Mouse (Mus musculus) thymus, postnatal 0 days (tissue): ENCODE results near the gene Myom1. TPM values are rescaled to one million over a fixed set of nuclear protein-coding genes. Genes with fewer than 3 reads are reported as not detected.
A peak's percentile ranks its signal among the peaks of the same experiment; 100 is the strongest.

Experiments
- DNase-seq: peaks from one replicate; pipeline ENCODE4 v3.0.0-alpha.2; 2015; ENCODE audit warnings: low spot score
- polyA plus RNA-seq: library from polyadenylated mRNA; unstranded; fragments of >200 nt; fragmentation: Nextera tagmentation; extraction: Ambion mirVana; gene quantifications from 2 replicates; pipeline ENCODE4 v1.2.1, GENCODE M21; 2015

Gene Myom1
- polyA plus RNA-seq, 1 experiment from 2014 or later = 1.4 TPM

GRCm38 (mm10) chr17:70991706-70992625, 10.5 kb upstream of the Myom1 start:
- peak; percentile 64 for DNase-seq

GRCm38 (mm10) chr17:70992662-70993061, 9.8 kb upstream of the Myom1 start:
- DNase-seq = no peak

GRCm38 (mm10) chr17:70993385-70993807, 9.0 kb upstream of the Myom1 start:
- DNase-seq = no peak

- no peak for DNase-seq
Measured at GRCm38 (mm10) chr17:70994671-70995070, 7.8 kb upstream of the Myom1 start.

DNA sequence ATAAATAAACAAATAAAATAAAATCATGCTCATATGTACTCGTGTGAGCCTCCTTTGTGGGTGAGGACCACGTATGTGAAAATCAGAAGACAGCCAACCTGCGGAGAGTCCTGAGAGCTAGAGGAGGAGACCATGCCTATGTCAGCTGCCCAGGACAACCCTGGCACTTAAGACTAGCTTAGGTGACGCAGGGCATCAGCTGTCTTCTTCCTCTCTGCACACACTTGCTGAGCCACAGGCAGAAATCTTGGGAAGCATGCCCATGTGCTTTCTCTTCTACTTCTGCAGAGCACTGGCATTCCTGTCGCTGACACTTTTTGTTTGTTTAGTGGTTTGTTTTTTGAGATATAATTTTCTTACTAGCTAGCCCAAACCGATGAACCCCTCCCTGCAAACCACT, 6.9 kb upstream of the Myom1 start:
- no peak for DNase-seq

- no peak for DNase-seq
Measured at GRCm38 (mm10) chr17:70997836-70998235, 4.6 kb upstream of the Myom1 start.

- DNase-seq = no peak
Measured at GRCm38 (mm10) chr17:70998400-70998975, 3.9 kb upstream of the Myom1 start.

DNA sequence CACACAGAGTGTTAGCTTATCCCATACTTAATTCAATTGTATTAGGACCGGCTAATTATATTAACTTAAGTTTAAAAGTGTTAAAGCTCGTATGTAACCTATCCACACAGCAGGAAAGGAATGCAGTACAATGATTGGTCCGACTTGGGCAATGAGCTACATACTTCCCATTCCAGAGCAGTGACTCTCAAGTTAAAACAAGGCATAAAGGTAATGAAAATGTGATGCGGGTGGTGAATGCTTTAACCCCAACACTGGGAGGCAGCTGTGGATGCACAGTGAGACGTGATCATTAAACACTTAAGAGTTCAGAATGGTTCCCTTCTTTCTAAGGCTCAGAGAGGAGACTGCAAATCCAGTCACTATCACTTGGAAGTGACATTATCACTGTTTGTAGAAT, 3.2 kb upstream of the Myom1 start:
- DNase-seq = no peak

- DNase-seq = no peak
Measured at GRCm38 (mm10) chr17:71000255-71000654, 2.2 kb upstream of the Myom1 start.

DNA sequence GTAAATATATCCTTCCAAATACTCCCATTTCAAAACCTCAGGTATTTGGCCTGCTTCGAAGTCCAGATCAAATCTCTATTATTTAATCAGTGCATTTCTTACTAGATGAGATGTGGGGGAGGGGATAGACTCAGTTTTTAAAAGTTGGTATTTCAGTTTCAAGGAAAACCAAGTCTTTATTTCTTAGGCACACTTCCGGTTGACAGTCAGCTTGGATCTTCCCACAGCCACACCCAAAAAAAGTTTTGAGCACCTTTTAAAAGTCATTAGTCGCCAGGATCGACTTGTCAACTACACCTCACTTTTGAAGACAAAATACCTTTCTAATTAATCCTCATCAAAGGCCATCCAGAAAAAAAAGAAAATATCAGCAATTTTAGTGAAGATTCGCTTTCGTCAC, 1.4 kb upstream of the Myom1 start:
- peak; percentile 15 for DNase-seq

DNA sequence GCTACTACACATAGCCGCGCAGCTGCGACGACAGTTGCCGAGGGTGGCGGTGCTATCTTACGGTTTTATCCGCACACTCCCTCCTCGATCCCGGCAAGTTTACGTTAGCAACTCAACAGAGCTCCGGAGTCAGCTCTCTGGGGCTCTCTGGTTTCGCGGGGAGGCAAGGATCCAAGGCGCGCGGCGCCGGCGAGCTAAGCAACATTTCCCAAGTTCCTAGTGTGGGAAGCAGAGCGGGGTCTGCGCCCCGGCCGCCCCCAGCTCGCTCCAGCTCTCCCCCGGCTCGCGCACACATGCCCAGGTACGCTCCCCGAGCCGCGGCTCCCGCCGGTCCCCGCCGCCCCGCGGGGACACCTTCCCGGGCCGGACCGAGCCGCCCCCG, 743 bp upstream of the Myom1 start:
- peak; percentile 66 for DNase-seq

DNA sequence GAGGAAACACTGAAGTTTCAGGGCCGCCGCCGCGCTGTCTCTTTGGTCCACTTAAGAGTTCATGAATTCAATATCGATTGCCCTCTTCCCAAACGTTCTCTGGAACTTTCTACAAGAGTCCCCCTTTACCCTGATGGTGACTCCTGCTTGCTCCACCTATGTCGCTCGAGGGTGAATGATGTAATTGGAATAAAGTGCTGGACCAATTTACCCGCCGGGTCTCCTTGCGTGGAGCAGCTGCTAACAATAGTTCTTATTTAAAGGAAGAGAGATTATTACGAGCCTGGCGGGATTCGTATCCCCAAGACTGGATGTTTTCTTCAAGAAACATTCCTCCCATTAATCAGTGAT, 286 bp downstream of the Myom1 start, which contains the start of gene Myl12a:
Gene Myl12a (minus strand): TSS at position 135 of the 351 bp plus-strand sequence.
- no peak for DNase-seq

DNA sequence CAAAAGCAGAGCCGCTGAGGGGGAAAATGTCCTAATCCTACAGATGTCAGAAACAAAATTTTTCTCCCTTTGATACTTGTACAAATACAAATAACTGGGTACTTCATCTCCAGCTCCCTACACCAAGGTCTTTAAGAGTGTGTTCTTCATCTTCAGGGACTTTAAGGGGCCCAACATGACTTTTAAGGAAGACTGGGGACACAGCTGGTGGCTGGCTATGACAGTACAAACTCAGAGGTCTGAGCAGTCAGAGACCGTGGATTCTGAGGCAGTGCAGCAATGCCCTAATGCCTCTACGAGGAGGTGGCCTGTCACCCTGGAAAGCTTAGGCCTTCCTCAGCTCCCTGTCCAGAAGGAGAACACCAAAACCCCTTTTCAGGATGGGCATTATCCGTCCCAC, 679 bp downstream of the Myom1 start:
- no peak for DNase-seq

- DNase-seq = no peak
Measured at GRCm38 (mm10) chr17:71003721-71004120, 1.3 kb downstream of the Myom1 start.

DNA sequence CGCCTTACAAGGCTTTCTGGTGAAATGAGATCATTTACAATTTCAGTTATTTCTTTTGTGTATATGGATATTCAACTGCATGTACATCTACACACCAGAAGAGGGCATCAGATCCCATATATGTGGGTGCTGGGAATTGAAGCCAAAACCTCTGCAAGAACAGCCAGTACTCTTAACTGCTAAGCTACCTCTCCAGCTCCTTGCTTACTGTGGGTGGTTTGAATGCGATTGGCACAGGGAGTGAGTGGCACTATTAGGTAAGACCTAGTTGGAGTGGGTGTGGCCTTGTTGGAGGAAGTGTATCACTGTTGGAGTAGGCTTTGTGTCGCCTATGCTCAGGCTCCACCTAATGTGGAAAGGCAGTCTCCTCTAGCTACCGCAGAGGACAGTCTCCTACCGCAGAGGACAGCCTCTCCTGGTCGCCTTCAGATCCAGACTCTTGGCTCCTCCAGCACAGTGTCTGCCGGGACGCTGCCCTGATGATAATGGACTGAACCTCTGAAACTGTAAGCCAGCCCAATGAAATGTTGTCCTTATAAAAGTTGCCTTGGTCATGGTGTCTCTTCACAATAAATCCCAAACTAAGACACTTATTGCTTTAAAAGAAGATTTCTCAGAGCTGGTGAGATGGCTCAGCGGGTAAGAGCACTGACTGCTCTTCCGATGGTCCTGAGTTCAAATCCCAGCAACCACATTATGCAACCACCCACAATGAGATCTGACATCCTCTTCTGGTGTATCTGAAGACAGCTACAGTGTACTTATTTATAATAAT, 1.9 kb downstream of the Myom1 start:
- no peak for DNase-seq

- no peak for DNase-seq
Measured at GRCm38 (mm10) chr17:71006976-71007375, 4.5 kb downstream of the Myom1 start.

DNA sequence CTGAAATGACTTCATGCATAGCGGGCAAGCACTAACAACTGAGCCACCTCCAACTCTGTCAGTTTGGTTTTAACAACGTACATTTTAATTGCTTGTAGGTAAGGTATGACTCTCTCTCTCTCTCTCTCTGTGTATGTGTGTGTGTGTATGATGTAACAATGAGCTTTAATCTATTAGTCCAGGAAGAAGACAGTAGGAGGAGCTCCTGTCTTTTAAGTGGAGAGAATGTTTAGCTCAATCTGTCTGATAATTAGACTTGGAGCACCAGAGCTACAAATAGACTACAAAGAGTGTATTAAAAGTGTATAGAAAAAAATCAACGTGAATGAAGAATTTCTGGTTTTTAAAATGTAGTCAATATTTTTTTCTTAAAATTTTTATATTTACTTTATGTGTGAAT, 6.2 kb downstream of the Myom1 start:
- DNase-seq = no peak

- no peak for DNase-seq
Measured at GRCm38 (mm10) chr17:71009751-71010150, 7.3 kb downstream of the Myom1 start.

DNA sequence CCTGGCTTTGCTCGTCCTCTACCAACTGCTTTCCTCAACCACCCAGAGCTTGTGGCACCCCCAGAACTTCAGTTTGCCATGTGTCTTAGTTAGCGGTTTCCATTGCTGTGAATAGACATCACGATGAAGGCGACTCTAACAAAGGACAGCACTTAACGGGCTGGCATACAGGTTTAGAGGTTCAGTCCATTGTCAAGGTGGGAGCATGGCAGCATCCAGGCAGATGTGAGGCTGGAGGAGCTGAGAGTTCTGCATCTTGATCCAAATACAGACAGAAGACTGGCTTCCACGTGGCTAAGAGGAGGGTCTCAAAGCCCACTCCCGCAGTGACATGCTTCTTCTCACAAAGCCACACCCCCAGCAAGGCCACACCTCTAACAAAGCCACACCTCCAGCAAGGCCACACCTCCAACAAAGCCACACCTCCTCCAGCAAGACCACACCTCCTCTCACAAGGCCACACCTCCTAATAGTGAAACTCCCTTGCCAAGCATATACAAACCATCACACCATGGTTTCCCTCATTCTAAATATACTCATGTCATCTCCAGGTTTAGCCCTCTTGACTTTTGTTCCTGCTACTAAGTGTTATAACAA, 8.3 kb downstream of the Myom1 start:
- no peak for DNase-seq

DNA sequence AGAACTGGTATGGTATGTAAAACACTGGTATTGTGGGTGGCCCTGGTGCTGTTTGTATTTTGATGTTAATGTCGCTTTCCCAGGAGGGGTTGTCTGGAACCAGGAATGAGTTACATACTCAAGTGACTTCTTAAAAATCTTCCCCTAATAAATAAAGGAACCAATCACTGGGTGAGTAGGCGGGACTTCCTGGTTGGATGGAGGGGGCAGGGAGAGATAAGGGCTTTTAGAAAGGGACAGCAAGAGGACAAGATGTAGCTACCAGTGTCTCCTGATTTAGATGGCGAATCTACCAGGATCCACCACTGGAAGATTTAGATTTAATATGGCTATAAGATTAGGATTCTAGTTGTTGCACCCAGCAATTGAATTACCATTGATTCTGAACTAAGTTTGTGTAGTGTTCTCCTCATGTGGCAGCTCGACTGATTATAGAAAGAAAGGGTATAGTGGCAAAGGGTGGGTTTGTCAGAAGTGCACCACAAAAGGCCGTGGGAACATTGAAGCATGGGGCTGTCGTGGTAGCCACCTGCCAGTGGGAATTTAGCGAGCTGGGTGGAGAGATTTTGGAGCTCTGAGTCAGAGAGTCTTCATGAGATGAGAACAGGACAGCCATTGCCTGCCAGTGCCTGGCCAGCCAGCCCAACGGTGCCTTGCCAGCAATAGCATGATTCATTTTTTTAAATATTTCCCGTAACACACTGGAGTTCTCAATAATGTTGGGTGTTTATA, 9.7 kb downstream of the Myom1 start:
- DNase-seq = no peak

DNA sequence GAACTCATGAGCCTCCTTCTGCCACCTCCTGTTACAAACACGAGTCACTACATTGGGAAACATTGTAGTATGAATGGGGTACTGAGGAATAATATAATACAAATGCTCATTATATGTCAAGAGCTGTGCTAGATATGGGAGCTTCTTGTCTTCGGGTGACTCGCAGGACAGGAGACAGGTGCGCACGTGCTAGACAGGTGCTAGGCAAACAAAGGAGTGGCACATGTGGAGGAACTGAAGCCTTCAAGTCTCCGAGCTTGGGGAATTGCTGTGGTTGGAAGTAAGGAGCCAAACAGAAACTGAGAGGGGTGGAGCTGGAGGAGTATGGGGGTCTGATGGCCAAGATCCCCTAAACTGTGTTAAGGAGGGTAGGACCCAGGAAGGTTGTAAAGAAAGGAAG, 10.7 kb downstream of the Myom1 start:
- DNase-seq = no peak
